Mouse (Mus musculus): ENCODE data around the gene Glipr1l3. TPM values are rescaled to one million over a fixed set of nuclear protein-coding genes. Genes with fewer than 3 reads are reported as not detected.
A peak's percentile ranks its signal among the peaks of the same experiment; 100 is the strongest.
"Not testable (repeated sequence)": the region's sequence is repeated elsewhere in the genome, so short reads cannot be mapped to it uniquely, and the experiment has no call there.

Glipr1l3 gene
- total and polyA plus RNA-seq, 3 experiments, result not detected

GRCm38 (mm10) chr10:112110401-112110800 lies 49.7 kb downstream of the Glipr1l3 start:
- Histone ChIP-seq H3K79me2 (ENCODE audit: control insufficient read depth, insufficient read depth, low read length, poor library complexity) (no peaks in the 10 kb centered on the region), H3K9ac (ENCODE audit: control insufficient read depth, low read depth, low read length, poor library complexity, severe bottlenecking) (no peak overlapping the region), H3K27ac (ENCODE audit: control insufficient read depth, low read depth, low read length) (no peak overlapping the region), H3K4me3 (ENCODE audit: control insufficient read depth in 1 of 2, insufficient read depth in 1 of 2, low read depth in 2 of 2, low read length in 2 of 2) (no peak overlapping the region), H3K4me1 (ENCODE audit: control insufficient read depth in 1 of 2, insufficient read depth in 2 of 2, low read length in 2 of 2) (no peaks in the 10 kb centered on the region), H3K9me3 (replicated peaks; ENCODE audit: insufficient read depth, low read length) (no peaks in the 10 kb centered on the region), H3K36me3 (ENCODE audit: control insufficient read depth in 1 of 2, insufficient read depth in 2 of 2, low read length in 2 of 2) (no peaks in the 10 kb centered on the region), H3K27me3 (ENCODE audit: control insufficient read depth in 1 of 2, insufficient read depth in 2 of 2, low read length in 2 of 2) (peaks cover 0 to 2% of the 10 kb centered on the region in 2 experiments; a peak in 1 of 4 replicates)
- no peak for TF ChIP-seq RAD21 (IDR thresholded peaks at IDR 0.05; ENCODE audit: low read depth, low read length)
- TF ChIP-seq ZC3H11A (IDR thresholded peaks at IDR 0.05; ENCODE audit: low read depth, low read length), result no peak
- TF ChIP-seq BHLHE40 (IDR thresholded peaks at IDR 0.05; ENCODE audit: borderline replicate concordance, low read depth, low read length), result no peak
- TF ChIP-seq RCOR1 (IDR thresholded peaks at IDR 0.05; ENCODE audit: low read depth, low read length), result no peak
- TF ChIP-seq HCFC1 (IDR thresholded peaks at IDR 0.05; ENCODE audit: low read depth, low read length), result no peak
- no peak for TF ChIP-seq ZKSCAN1 (IDR thresholded peaks at IDR 0.05; ENCODE audit: low read depth, low read length)
- no peak for TF ChIP-seq JUND (IDR thresholded peaks at IDR 0.05; ENCODE audit: low read depth, low read length)
- TF ChIP-seq E2F4 (IDR thresholded peaks at IDR 0.05; ENCODE audit: borderline replicate concordance, low read depth, low read length), result no peak
- TF ChIP-seq GATA1 (IDR thresholded peaks at IDR 0.05; ENCODE audit: low read depth, low read length), result no peak
- TF ChIP-seq MYC (IDR thresholded peaks at IDR 0.05; ENCODE audit: low read depth, low read length), result no peak
- TF ChIP-seq TCF12 (IDR thresholded peaks at IDR 0.05; ENCODE audit: low read depth, low read length), result no peak
- no peak for TF ChIP-seq USF2 (IDR thresholded peaks at IDR 0.05; ENCODE audit: borderline replicate concordance in 1 of 2, insufficient read depth in 1 of 2, low read depth in 1 of 2, low read length in 2 of 2)
- no peak for TF ChIP-seq TAL1 (IDR thresholded peaks at IDR 0.05; ENCODE audit: low read length)
- no peak for TF ChIP-seq MYB (IDR thresholded peaks at IDR 0.05; ENCODE audit: low read depth, low read length)
- no peak for TF ChIP-seq MAZ (IDR thresholded peaks at IDR 0.05; ENCODE audit: low read depth, low read length)
- TF ChIP-seq USF1 (IDR thresholded peaks at IDR 0.05; ENCODE audit: low read depth, low read length), result no peak
- no peak for TF ChIP-seq TBP (IDR thresholded peaks at IDR 0.05; ENCODE audit: low read depth, low read length)
- TF ChIP-seq SMC3 (IDR thresholded peaks at IDR 0.05; ENCODE audit: low read depth, low read length), result no peak
- TF ChIP-seq NRF1 (IDR thresholded peaks at IDR 0.05; ENCODE audit: insufficient read depth, low read depth, low read length, poor library complexity, severe bottlenecking), result no peak
- DNase-seq (ENCODE audit: low read depth, low spot score), result no peak

GRCm38 (mm10) chr10:112105785-112106184 lies 54.3 kb downstream of the Glipr1l3 start:
- not testable (repeated sequence) for H3K9ac ChIP-seq (ENCODE audit: control insufficient read depth, low read depth, low read length, poor library complexity, severe bottlenecking); H3K27me3 ChIP-seq (ENCODE audit: control insufficient read depth in 1 of 2, insufficient read depth in 2 of 2, low read length in 2 of 2); H3K27ac ChIP-seq (ENCODE audit: control insufficient read depth, low read depth, low read length); H3K9me3 ChIP-seq (replicated peaks; ENCODE audit: insufficient read depth, low read length); H3K36me3 ChIP-seq (ENCODE audit: control insufficient read depth in 1 of 2, insufficient read depth in 2 of 2, low read length in 2 of 2); H3K4me1 ChIP-seq (ENCODE audit: control insufficient read depth in 1 of 2, insufficient read depth in 2 of 2, low read length in 2 of 2); H3K4me3 ChIP-seq (ENCODE audit: control insufficient read depth in 1 of 2, insufficient read depth in 1 of 2, low read depth in 2 of 2, low read length in 2 of 2); H3K79me2 ChIP-seq (ENCODE audit: control insufficient read depth, insufficient read depth, low read length, poor library complexity)
- DNase-seq (ENCODE audit: low read depth, low spot score), result peak; percentile 57
- TF ChIP-seq NRF1 (IDR thresholded peaks at IDR 0.05; ENCODE audit: insufficient read depth, low read depth, low read length, poor library complexity, severe bottlenecking) (peak; percentile 47; the same call in 1 of the 2 replicates), ZC3H11A (IDR thresholded peaks at IDR 0.05; ENCODE audit: low read depth, low read length) (peak; percentile 68), SMC3 (IDR thresholded peaks at IDR 0.05; ENCODE audit: low read depth, low read length) (peak; percentile 71), CTCF (IDR thresholded peaks at IDR 0.05 in 2 of 3, conservative IDR thresholded peaks at IDR 0.05 in 1 of 3; ENCODE audit: control insufficient read depth in 1 of 3, insufficient read depth in 1 of 3, low read depth in 2 of 3, low read length in 3 of 3, poor library complexity in 1 of 3, severe bottlenecking in 1 of 3) (peak; percentile 59 to 67 (median 61)), RAD21 (IDR thresholded peaks at IDR 0.05; ENCODE audit: low read depth, low read length) (peak; percentile 75)

Other genes with a start within 250 kb of the Glipr1l3 start
- gene Krr1, start 187.7 kb downstream of the Glipr1l3 start, total RNA-seq (2012; rRNA removed), result 69.4 and 84.9 TPM in 2 replicates
- 10 to 100 TPM; 66.3 to 67.2 TPM for gene Krr1, start 187.7 kb downstream of the Glipr1l3 start, polyA plus RNA-seq (2012; ENCODE audit: insufficient read depth in 1 of 2, insufficient read length in 2 of 2, low read depth in 1 of 2, low replicate concordance in 2 of 2, missing spikeins in 1 of 2)
- gene Glipr1, start 157.7 kb downstream of the Glipr1l3 start, total RNA-seq (2012; rRNA removed), result 0.62 and 1.9 TPM in 2 replicates
- gene Glipr1, start 157.7 kb downstream of the Glipr1l3 start, polyA plus RNA-seq (2012; ENCODE audit: insufficient read depth in 1 of 2, insufficient read length in 2 of 2, low read depth in 1 of 2, low replicate concordance in 2 of 2, missing spikeins in 1 of 2), result under 1 TPM in 1 of 2 experiments, not detected in 1; 0.88 TPM
- not detected in 2 replicates for gene Glipr1l1, start 100.1 kb downstream of the Glipr1l3 start, total RNA-seq (2012; rRNA removed)
- gene Glipr1l1, start 100.1 kb downstream of the Glipr1l3 start, polyA plus RNA-seq (2012; ENCODE audit: insufficient read depth in 1 of 2, insufficient read length in 2 of 2, low read depth in 1 of 2, low replicate concordance in 2 of 2, missing spikeins in 1 of 2), result not detected
- not detected in 2 replicates for gene Glipr1l2, start 77.0 kb downstream of the Glipr1l3 start, total RNA-seq (2012; rRNA removed)
- gene Glipr1l2, start 77.0 kb downstream of the Glipr1l3 start, polyA plus RNA-seq (2012; ENCODE audit: insufficient read depth in 1 of 2, insufficient read length in 2 of 2, low read depth in 1 of 2, low replicate concordance in 2 of 2, missing spikeins in 1 of 2), result not detected
- gene Caps2, start 3.3 kb upstream of the Glipr1l3 start, total RNA-seq (2012; rRNA removed), result not detected in 2 replicates
- gene Caps2, start 3.3 kb upstream of the Glipr1l3 start, polyA plus RNA-seq (2012; ENCODE audit: insufficient read depth in 1 of 2, insufficient read length in 2 of 2, low read depth in 1 of 2, low replicate concordance in 2 of 2, missing spikeins in 1 of 2), result not detected
- gene Kcnc2, start 110.8 kb upstream of the Glipr1l3 start, total RNA-seq (2012; rRNA removed), result not detected in 2 replicates
- gene Kcnc2, start 110.8 kb upstream of the Glipr1l3 start, polyA plus RNA-seq (2012; ENCODE audit: insufficient read depth in 1 of 2, insufficient read length in 2 of 2, low read depth in 1 of 2, low replicate concordance in 2 of 2, missing spikeins in 1 of 2), result not detected

All from MEL (cell line).